13 mouse cellular contexts compared by ENCODE assay signal in the genomic region with DNA sequence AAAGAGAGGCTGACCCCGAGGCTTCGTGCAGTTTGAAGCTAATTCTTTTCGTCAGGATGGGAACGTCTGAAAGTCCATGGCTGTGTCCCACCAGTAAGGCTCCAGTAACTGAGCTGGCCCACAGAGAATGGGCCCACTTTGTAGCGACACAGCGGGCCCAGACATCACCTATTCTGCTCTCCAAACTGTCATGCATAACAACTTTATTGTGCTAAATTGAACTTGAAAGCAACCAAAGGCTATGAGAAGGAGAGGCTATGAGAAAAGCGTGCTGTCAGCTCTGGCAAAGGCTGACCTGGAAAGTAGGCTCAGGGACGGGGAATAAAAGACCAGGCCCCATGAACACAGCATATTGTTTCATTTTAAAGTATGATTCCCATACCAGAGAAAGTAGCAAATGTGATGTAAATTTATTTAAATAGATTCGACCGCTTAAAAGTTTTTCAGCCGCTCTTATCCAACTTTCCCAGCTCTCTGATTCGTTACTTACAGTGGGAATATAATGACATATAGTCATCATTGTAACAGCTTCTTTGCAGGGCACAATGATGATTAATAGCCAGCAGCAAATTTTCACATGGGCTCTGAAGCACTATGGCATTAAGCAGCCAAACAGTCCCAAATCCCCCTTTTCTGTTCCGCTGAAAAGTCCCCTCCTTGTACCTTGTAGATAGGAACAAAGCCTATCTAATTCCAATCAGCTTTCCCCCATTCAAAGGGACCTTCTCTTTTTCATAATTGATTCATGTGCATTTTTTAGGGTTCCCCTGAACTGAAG.
DNase-seq lines count a peak whose midpoint lies in the region; ATAC-seq and TF ChIP-seq lines count a peak whose summit lies in the region.
"Had no signal": no experiment of that assay in that cellular context is flagged by ENCODE, and none has a peak within 500 bp of the region (broad histone marks: within the 10 kb centered on the region; RNA-seq: fewer than 3 reads in every experiment).

No protein-coding gene starts in this region.

- peak overlapping the region; percentile 90 for H3K27ac ChIP-seq in forebrain, embryonic 12.5 days
- H3K27ac ChIP-seq in hindbrain, embryonic 15.5 days (replicated peaks), result peak overlapping the region; percentile 51
- H3K27ac ChIP-seq in neural tube, embryonic 13.5 days (replicated peaks), result peak overlapping the region; percentile 65
- no peak overlapping the region for H3K27ac ChIP-seq in heart, embryonic 11.5 days (ENCODE audit: low read depth, low read length)
- no peak overlapping the region for H3K27ac ChIP-seq in left cerebral cortex, adult 2 months
- H3K27ac ChIP-seq: heart, adult 2 months; limb, embryonic 13.5 days had no signal

- no peaks in the 10 kb centered on the region for H3K36me3 ChIP-seq in forebrain, embryonic 12.5 days (replicated peaks)
- H3K36me3 ChIP-seq in hindbrain, embryonic 15.5 days, result no peaks in the 10 kb centered on the region
- no peaks in the 10 kb centered on the region for H3K36me3 ChIP-seq in neural tube, embryonic 13.5 days
- H3K36me3 ChIP-seq in heart, embryonic 11.5 days (ENCODE audit: control insufficient read depth, insufficient read depth, low read length), result no peaks in the 10 kb centered on the region
- H3K36me3 ChIP-seq: limb, embryonic 13.5 days had no signal

- peaks cover 36% of the 10 kb centered on the region for H3K4me1 ChIP-seq in forebrain, embryonic 12.5 days
- no peaks in the 10 kb centered on the region for H3K4me1 ChIP-seq in hindbrain, embryonic 15.5 days (replicated peaks)
- H3K4me1 ChIP-seq in neural tube, embryonic 13.5 days (replicated peaks), result peaks cover 15% of the 10 kb centered on the region
- no peaks in the 10 kb centered on the region for H3K4me1 ChIP-seq in heart, embryonic 11.5 days (ENCODE audit: control insufficient read depth, insufficient read depth, low read length)
- H3K4me1 ChIP-seq: limb, embryonic 13.5 days had no signal

- 10% methylated on average over 13 of the region's 13 CpGs for WGBS in forebrain, embryonic 12.5 days
- WGBS in hindbrain, embryonic 15.5 days, result 23% methylated on average over 13 of the region's 13 CpGs
- WGBS in neural tube, embryonic 13.5 days, result 29% methylated on average over 13 of the region's 13 CpGs
- 74% methylated on average over 13 of the region's 13 CpGs for WGBS in heart, embryonic 11.5 days (ENCODE audit: insufficient replicate concordance)

- H3K27me3 ChIP-seq in forebrain, embryonic 12.5 days, result no peaks in the 10 kb centered on the region
- H3K27me3 ChIP-seq in hindbrain, embryonic 15.5 days, result no peaks in the 10 kb centered on the region
- H3K27me3 ChIP-seq in neural tube, embryonic 13.5 days, result no peaks in the 10 kb centered on the region
- H3K27me3 ChIP-seq in heart, embryonic 11.5 days (ENCODE audit: control insufficient read depth, insufficient read depth, low read length), result no peaks in the 10 kb centered on the region
- H3K27me3 ChIP-seq: limb, embryonic 13.5 days had no signal

- peak; percentile 87 for ATAC-seq in forebrain, embryonic 12.5 days (ENCODE audit: low FRiP score)
- peak; percentile 78 for ATAC-seq in hindbrain, embryonic 15.5 days (ENCODE audit: low FRiP score, low read depth)
- peak; percentile 55; the same call in 1 of the 2 replicates for ATAC-seq in neural tube, embryonic 13.5 days (ENCODE audit: low read depth)
- ATAC-seq in heart, embryonic 11.5 days (replicated peaks; ENCODE audit: insufficient number of reproducible peaks, low FRiP score, low TSS enrichment), result no peak

- DNase-seq in embryo, embryonic 10 days (ENCODE audit: low spot score), result peak; percentile 17
- DNase-seq in embryo, embryonic 9.5 days (ENCODE audit: extremely low spot score), result no peak
- DNase-seq in left cerebral cortex, adult 2 months (ENCODE audit: extremely low spot score in 1 of 2, low spot score in 2 of 2), result no peak
- no peak for DNase-seq in adrenal gland, adult 2 months
- DNase-seq: adrenal gland, postnatal 14 days; heart, adult 2 months; kidney, postnatal 10 days; lung, adult 2 months had no signal

- no peak overlapping the region for H3K9ac ChIP-seq in forebrain, embryonic 12.5 days
- no peak overlapping the region for H3K9ac ChIP-seq in hindbrain, embryonic 15.5 days
- H3K9ac ChIP-seq in neural tube, embryonic 13.5 days, result no peak overlapping the region
- H3K9ac ChIP-seq in heart, embryonic 11.5 days (ENCODE audit: low read depth, low read length), result no peak overlapping the region
- H3K9ac ChIP-seq: limb, embryonic 13.5 days had no signal

- intact Hi-C loops in left cerebral cortex, adult 2 months (cut with DNase I), result loop anchor here (5.0 kb wide), 1 partner anchor 162 kb away; no protein-coding TSS in a partner anchor

- H3K4me2 ChIP-seq in forebrain, embryonic 12.5 days, result peak overlapping the region; percentile 24; the same call in 1 of the 2 replicates
- no peak overlapping the region for H3K4me2 ChIP-seq in hindbrain, embryonic 15.5 days
- no peak overlapping the region for H3K4me2 ChIP-seq in neural tube, embryonic 13.5 days
- no peak overlapping the region for H3K4me2 ChIP-seq in heart, embryonic 11.5 days
- H3K4me2 ChIP-seq: limb, embryonic 13.5 days had no signal

- H3K9me3 ChIP-seq in forebrain, embryonic 12.5 days, result no peaks in the 10 kb centered on the region
- H3K9me3 ChIP-seq in hindbrain, embryonic 15.5 days, result no peaks in the 10 kb centered on the region
- no peaks in the 10 kb centered on the region for H3K9me3 ChIP-seq in neural tube, embryonic 13.5 days
- H3K9me3 ChIP-seq in heart, embryonic 11.5 days (replicated peaks; ENCODE audit: control insufficient read depth, low read length), result no peaks in the 10 kb centered on the region
- H3K9me3 ChIP-seq: limb, embryonic 13.5 days had no signal

- TF ChIP-seq CTCF in left cerebral cortex, adult 2 months (IDR thresholded peaks at IDR 0.05), result no peak

- no peak overlapping the region for H3K4me3 ChIP-seq in forebrain, embryonic 12.5 days (replicated peaks)
- H3K4me3 ChIP-seq in hindbrain, embryonic 15.5 days, result no peak overlapping the region
- H3K4me3 ChIP-seq in neural tube, embryonic 13.5 days, result no peak overlapping the region
- H3K4me3 ChIP-seq in heart, embryonic 11.5 days (ENCODE audit: low read depth, low read length), result no peak overlapping the region
- H3K4me3 ChIP-seq in left cerebral cortex, adult 2 months, result no peak overlapping the region
- H3K4me3 ChIP-seq: heart, adult 2 months; limb, embryonic 13.5 days had no signal

Comparison
In these comparisons a context has a peak if more than half of its experiments do, and no peak if none do; other contexts are left out.
1. H3K27ac ChIP-seq: peak in forebrain, embryonic 12.5 days (single experiment), hindbrain, embryonic 15.5 days (single experiment) and neural tube, embryonic 13.5 days (single experiment); none in heart, embryonic 11.5 days (single experiment) and left cerebral cortex, adult 2 months (single experiment).